Mouse (Mus musculus) small intestine, adult 2 months (tissue): ENCODE measurements around the gene Ubap2l. TPM values are rescaled to one million over a fixed set of nuclear protein-coding genes. Genes with fewer than 3 reads are reported as not detected.

Experiments used
- H3K27ac ChIP-seq: fragments of 200-500 bp; 2 replicates; pipeline ENCODE4 v1.5.1; 2012; ENCODE audit warnings: low read depth, low read length, control low read depth, inconsistent platforms; ENCODE audit not compliant: insufficient read depth
- H3K27me3 ChIP-seq: fragments of 200-500 bp; 2 replicates; pipeline ENCODE4 v1.6.1; 2012; ENCODE audit warnings: mild to moderate bottlenecking, moderate library complexity, low read length, inconsistent platforms; ENCODE audit not compliant: control insufficient read depth, insufficient read depth
- H3K36me3 ChIP-seq: fragments of 200-500 bp; 2 replicates; pipeline ENCODE4 v1.6.1; 2012; ENCODE audit warnings: mild to moderate bottlenecking, low read length, control low read depth, inconsistent platforms; ENCODE audit not compliant: control insufficient read depth, insufficient read depth
- H3K4me1 ChIP-seq: fragments of 200-500 bp; 2 replicates; pipeline ENCODE4 v1.6.1; 2012; ENCODE audit warnings: low read length, inconsistent platforms, mixed read lengths; ENCODE audit not compliant: control insufficient read depth, insufficient read depth, insufficient read length
- H3K4me3 ChIP-seq: fragments of 200-500 bp; 2 replicates; pipeline ENCODE4 v1.5.1; 2012; ENCODE audit warnings: low read depth, mild to moderate bottlenecking, control low read depth, inconsistent platforms, low read length, moderate library complexity
- CTCF ChIP-seq: fragments of 200-500 bp; IDR thresholded peaks from 2 replicates; pipeline ENCODE4 v1.5.1; 2012; ENCODE audit warnings: low read depth, mild to moderate bottlenecking, control low read depth, inconsistent platforms, low read length, moderate library complexity, mixed read lengths; ENCODE audit not compliant: insufficient replicate concordance, insufficient read length; ENCODE audit errors: extremely low read depth
- POLR2A ChIP-seq: fragments of 200-500 bp; IDR thresholded peaks from 2 replicates; pipeline ENCODE4 v1.6.1; 2012; ENCODE audit warnings: low read depth, mild to moderate bottlenecking, control low read depth, inconsistent platforms, low read length, moderate library complexity
- WGBS: fragments of 180-500 bp; shearing (Covaris S2); methylation state at CpG from one replicate; pipeline ENCODE4 v1.1.7; 2018; 5-methylcytosine and 5-hydroxymethylcytosine counted together
- polyA plus RNA-seq: library from polyadenylated mRNA; depleted of rRNA; stranded (reverse); fragments of >200 nt; gene quantifications from 2 replicates; pipeline ENCODE4 v1.2.3, GENCODE M21; 2012

The Ubap2l gene
- polyA plus RNA-seq, 1 experiment: 52.2 TPM

- Histone ChIP-seq H3K36me3 (no peaks in the 10 kb centered on the region), H3K4me3 (peak overlapping the region; percentile 76), H3K27ac (peak overlapping the region; percentile 97), H3K4me1 (peaks cover 19% of the 10 kb centered on the region; the same call in 1 of the 2 replicates), H3K27me3 (no peaks in the 10 kb centered on the region)
- peak; percentile 8; the same call in 1 of the 2 replicates for TF ChIP-seq POLR2A
- no peak for TF ChIP-seq CTCF
- WGBS: under 1% methylated on average over 53 of the region's 53 CpGs
Measured at GRCm38 (mm10) chr3:90079763-90080497, 27.5 kb upstream of the Ubap2l start.

- H3K4me3 ChIP-seq: peak overlapping the region; percentile 76
- no peaks in the 10 kb centered on the region for H3K36me3 ChIP-seq
- peak overlapping the region; percentile 97 for H3K27ac ChIP-seq
- H3K4me1 ChIP-seq: peaks cover 13% of the 10 kb centered on the region; the same call in 1 of the 2 replicates
- whole genome bisulfite sequencing: under 1% methylated on average over 33 of the region's 33 CpGs
- H3K27me3 ChIP-seq: no peaks in the 10 kb centered on the region
- TF ChIP-seq CTCF (no peak), POLR2A (peak; percentile 52)
Measured at GRCm38 (mm10) chr3:90079133-90079762, 26.8 kb upstream of the Ubap2l start.

- Histone ChIP-seq H3K27me3 (no peaks in the 10 kb centered on the region), H3K36me3 (no peaks in the 10 kb centered on the region), H3K4me3 (no peak overlapping the region), H3K4me1 (peaks cover 3% of the 10 kb centered on the region; the same call in 1 of the 2 replicates), H3K27ac (no peak overlapping the region)
- TF ChIP-seq CTCF (no peak), POLR2A (no peak)
- WGBS: 38% methylated on average over 5 of the region's 5 CpGs
Measured at GRCm38 (mm10) chr3:90078224-90078623, 25.8 kb upstream of the Ubap2l start.

- Histone ChIP-seq H3K36me3 (no peaks in the 10 kb centered on the region), H3K27me3 (no peaks in the 10 kb centered on the region), H3K27ac (no peak overlapping the region), H3K4me3 (no peak overlapping the region), H3K4me1 (peaks cover 2% of the 10 kb centered on the region; the same call in 1 of the 2 replicates)
- 31% methylated on average over 5 of the region's 5 CpGs for WGBS
- 0 out of 2 replicates have a peak, but pooled peaks have one; percentile 16 for TF ChIP-seq CTCF
- no peak for TF ChIP-seq POLR2A
Measured at GRCm38 (mm10) chr3:90076921-90077716, 24.7 kb upstream of the Ubap2l start.

- 53% methylated on average over 4 of the region's 4 CpGs for WGBS
- H3K36me3 ChIP-seq: no peaks in the 10 kb centered on the region
- no peak for TF ChIP-seq POLR2A
- no peak for TF ChIP-seq CTCF
Measured at GRCm38 (mm10) chr3:90072294-90072693, 19.9 kb upstream of the Ubap2l start, which contains the start of gene Tpm3. Gene Tpm3 (plus strand): TSS chr3:90072649.

GRCm38 (mm10) chr3:90069688-90070087 is 17.3 kb upstream of the Ubap2l start:
- Histone ChIP-seq H3K36me3 (no peaks in the 10 kb centered on the region), H3K27me3 (no peaks in the 10 kb centered on the region), H3K27ac (no peak overlapping the region), H3K4me3 (no peak overlapping the region), H3K4me1 (no peaks in the 10 kb centered on the region)
- WGBS: 63% methylated on average over 7 of the region's 7 CpGs
- TF ChIP-seq CTCF: no peak
- no peak for TF ChIP-seq POLR2A

More at GRCm38 (mm10) chr3:90072294-90072693, 19.9 kb upstream of the Ubap2l start, which contains the start of gene Tpm3:
- no peaks in the 10 kb centered on the region for H3K4me1 ChIP-seq
- H3K27me3 ChIP-seq: no peaks in the 10 kb centered on the region
- H3K27ac ChIP-seq: no peak within 1 kb of the TSS
- H3K4me3 ChIP-seq: no peak within 1 kb of the TSS
